Mouse (Mus musculus) kidney, postnatal 0 days (tissue): ENCODE measurements around the gene Ckb. TPM values are rescaled to one million over a fixed set of nuclear protein-coding genes. Genes with fewer than 3 reads are reported as not detected.

ENCODE experiments used
- ATAC-seq: fragments of 200-750 bp; cut with Nextera tagmentation; replicated peaks from 2 replicates; pipeline ENCODE4 v1.8.0; 2017; ENCODE audit warnings: low read depth, moderate number of reproducible peaks, moderate TSS enrichment, moderate library complexity; ENCODE audit not compliant: low FRiP score
- DNase-seq: peaks from one replicate; pipeline ENCODE4 v3.0.0-alpha.2; 2016; ENCODE audit warnings: low spot score
- H3K27ac ChIP-seq: fragments of 300-500 bp; sonication (generic); 2 replicates; pipeline ENCODE4 v1.5.1; 2014; ENCODE audit warnings: mild to moderate bottlenecking
- H3K27me3 ChIP-seq: fragments of 300-500 bp; sonication (generic); 2 replicates; pipeline ENCODE4 v1.6.1; 2014; ENCODE audit warnings: low read length, mixed read lengths; ENCODE audit not compliant: insufficient read depth
- H3K36me3 ChIP-seq: fragments of 300-500 bp; sonication (generic); 2 replicates; pipeline ENCODE4 v1.6.1; 2014; ENCODE audit warnings: low read length, mixed read lengths; ENCODE audit not compliant: insufficient read depth
- H3K4me1 ChIP-seq: fragments of 300-500 bp; sonication (generic); replicated peaks from 2 replicates; pipeline ENCODE4 v1.6.1; 2014; ENCODE audit warnings: antibody characterized with exemption, low read length, mixed read lengths; ENCODE audit not compliant: insufficient read depth
- H3K4me2 ChIP-seq: fragments of 300-500 bp; sonication (generic); 2 replicates; pipeline ENCODE4 v1.6.1; 2014; ENCODE audit warnings: mild to moderate bottlenecking, low read length, moderate library complexity, mixed read lengths
- H3K4me3 ChIP-seq: fragments of 300-500 bp; sonication (generic); replicated peaks from 2 replicates; pipeline ENCODE4 v1.5.1; 2014; ENCODE audit warnings: low read depth, low read length
- H3K9ac ChIP-seq: fragments of 300-500 bp; sonication (generic); 2 replicates; pipeline ENCODE4 v1.6.1; 2014; ENCODE audit warnings: low read depth, low read length
- H3K9me3 ChIP-seq: fragments of 300-500 bp; sonication (generic); replicated peaks from 2 replicates; pipeline ENCODE4 v1.6.1; 2016; ENCODE audit warnings: low read length, inconsistent platforms, mixed read lengths
- CTCF ChIP-seq: IDR thresholded peaks from 2 replicates; pipeline ENCODE4 v1.5.1; 2016; ENCODE audit warnings: antibody characterized with exemption, low read depth, mild to moderate bottlenecking, moderate library complexity
- WGBS: fragments of 180-500 bp; shearing (Covaris S2); extraction: QIAGEN DNeasy Blood & Tissue Kit; methylation state at CpG from one replicate; pipeline ENCODE4 v1.1.7; 2014; 5-methylcytosine and 5-hydroxymethylcytosine counted together
- polyA plus RNA-seq: library from polyadenylated mRNA; unstranded; fragments of >200 nt; fragmentation: Nextera tagmentation; extraction: Ambion mirVana; gene quantifications from 2 replicates; pipeline ENCODE4 v1.2.1, GENCODE M21; 2015

The Ckb gene
- polyA plus RNA-seq, 1 experiment from 2014 or later, result 135 TPM

GRCm38 (mm10) chr12:111672581-111672980, 443 bp upstream of the Ckb start:
- no peak for TF ChIP-seq CTCF
- Histone ChIP-seq H3K27me3 (peaks cover 17% of the 10 kb centered on the region), H3K4me1 (peaks cover 39% of the 10 kb centered on the region)

GRCm38 (mm10) chr12:111671431-111671902, 671 bp downstream of the Ckb start:
- under 1% methylated on average over 34 of the region's 34 CpGs for WGBS
- Histone ChIP-seq H3K27ac (0 out of 2 replicates have a peak overlapping the region, but pooled peaks have one; percentile 10), H3K4me2 (peak overlapping the region; percentile 90), H3K4me3 (peak overlapping the region; percentile 46), H3K9ac (peak overlapping the region; percentile 52; the same call in 1 of the 2 replicates), H3K9me3 (no peaks in the 10 kb centered on the region), H3K27me3 (peaks cover 17% of the 10 kb centered on the region), H3K4me1 (peaks cover 33% of the 10 kb centered on the region), H3K36me3 (no peaks in the 10 kb centered on the region)
- no peak for ATAC-seq
- TF ChIP-seq CTCF, result no peak
- DNase-seq, result peak; percentile 32

More at GRCm38 (mm10) chr12:111672581-111672980, 443 bp upstream of the Ckb start:
- 12% methylated on average over 12 of the region's 12 CpGs for WGBS
- Histone ChIP-seq H3K4me2 (peak overlapping the region; percentile 90), H3K9ac (no peak overlapping the region; the same call in 1 of the 2 replicates), H3K27ac (no peak overlapping the region), H3K4me3 (peak overlapping the region; percentile 46), H3K9me3 (no peaks in the 10 kb centered on the region), H3K36me3 (no peaks in the 10 kb centered on the region)
- DNase-seq, result no peak
- no peak for ATAC-seq

DNA sequence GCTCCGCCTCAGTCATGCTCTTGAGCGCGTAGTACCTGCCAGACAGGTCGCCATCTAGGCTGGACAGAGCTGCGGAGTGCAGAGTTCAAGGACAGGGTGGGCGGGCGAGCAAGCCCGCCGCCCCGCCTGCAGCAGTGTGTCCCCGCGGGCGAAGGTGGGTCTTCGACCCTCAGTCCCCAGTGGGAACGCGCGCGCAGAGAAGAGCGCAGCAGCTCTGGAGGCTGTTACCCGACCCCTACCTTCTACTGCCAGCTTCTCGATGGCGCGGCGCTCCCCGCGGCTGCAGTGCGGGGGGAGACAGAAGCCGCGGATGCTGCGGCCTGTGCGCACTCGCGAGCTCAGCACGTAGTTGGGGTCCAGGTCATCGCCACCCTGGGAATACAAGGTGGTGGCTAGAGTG, 1.2 kb downstream of the Ckb start:
- ATAC-seq, result 0 out of 2 replicates have a peak, but pooled peaks have one; percentile 1
- no peak for DNase-seq

GRCm38 (mm10) chr12:111670371-111670971, 1.7 kb downstream of the Ckb start:
- Histone ChIP-seq H3K27me3 (peaks cover 17% of the 10 kb centered on the region), H3K27ac (no peak overlapping the region), H3K9me3 (no peaks in the 10 kb centered on the region), H3K9ac (no peak overlapping the region), H3K4me3 (peak overlapping the region; percentile 46), H3K36me3 (no peaks in the 10 kb centered on the region), H3K4me1 (peaks cover 33% of the 10 kb centered on the region), H3K4me2 (peak overlapping the region; percentile 90)
- 18% methylated on average over 29 of the region's 29 CpGs for WGBS
- no peak for TF ChIP-seq CTCF
- DNase-seq, result no peak
- 0 out of 2 replicates have a peak, but pooled peaks have one; percentile 14 for ATAC-seq

More for the DNA sequence above, 1.2 kb downstream of the Ckb start:
- TF ChIP-seq CTCF, result no peak
- Histone ChIP-seq H3K4me1 (peaks cover 33% of the 10 kb centered on the region), H3K9me3 (no peaks in the 10 kb centered on the region), H3K27ac (no peak overlapping the region), H3K9ac (peak overlapping the region; percentile 52; the same call in 1 of the 2 replicates), H3K36me3 (no peaks in the 10 kb centered on the region), H3K4me2 (peak overlapping the region; percentile 90), H3K4me3 (peak overlapping the region; percentile 46), H3K27me3 (peaks cover 17% of the 10 kb centered on the region)
- 2% methylated on average over 35 of the region's 35 CpGs for WGBS

DNA sequence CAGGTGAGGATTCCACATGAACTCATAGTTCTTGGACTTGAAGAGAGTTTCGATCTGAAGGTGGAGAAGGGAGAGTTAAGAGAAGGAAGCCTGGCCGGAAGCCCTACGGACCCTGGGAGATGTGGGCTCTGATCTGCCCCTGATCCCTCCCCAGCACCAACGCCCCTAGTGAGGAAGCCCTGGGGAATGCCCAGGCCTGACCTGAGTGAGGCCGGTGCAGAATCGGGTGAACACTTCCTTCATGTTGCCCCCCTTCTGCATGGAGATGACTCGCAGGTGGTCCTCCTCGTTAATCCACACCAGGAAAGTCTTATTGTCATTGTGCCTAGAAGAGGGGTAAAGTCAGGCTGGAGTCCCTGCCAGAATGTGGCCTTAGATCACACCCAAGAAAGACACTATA, 2.2 kb downstream of the Ckb start:
- no peak for DNase-seq
- Histone ChIP-seq H3K36me3 (no peaks in the 10 kb centered on the region), H3K27ac (no peak overlapping the region), H3K9me3 (no peaks in the 10 kb centered on the region), H3K27me3 (peaks cover 17% of the 10 kb centered on the region), H3K4me2 (peak overlapping the region; percentile 90), H3K9ac (no peak overlapping the region), H3K4me3 (no peak overlapping the region), H3K4me1 (peaks cover 33% of the 10 kb centered on the region)
- TF ChIP-seq CTCF, result no peak
- ATAC-seq, result no peak
- 70% methylated on average over 8 of the region's 8 CpGs for WGBS

GRCm38 (mm10) chr12:111669000-111669788, 2.9 kb downstream of the Ckb start:
- H3K36me3 ChIP-seq, result no peaks in the 10 kb centered on the region
- DNase-seq, result peak; percentile 71
- 0 out of 2 replicates have a peak overlapping the region, but pooled peaks have one; percentile 3 for H3K4me3 ChIP-seq
- peaks cover 17% of the 10 kb centered on the region for H3K27me3 ChIP-seq
- no peak for ATAC-seq
- H3K9me3 ChIP-seq, result no peaks in the 10 kb centered on the region
- peak overlapping the region; percentile 90 for H3K27ac ChIP-seq
- peaks cover 33% of the 10 kb centered on the region for H3K4me1 ChIP-seq
- H3K9ac ChIP-seq, result no peak overlapping the region
- WGBS, result 54% methylated on average over 23 of the region's 23 CpGs
- peak; percentile 4; the same call in 1 of the 2 replicates for TF ChIP-seq CTCF
- H3K4me2 ChIP-seq, result peak overlapping the region; percentile 38
